ENCODE assay signal across 22 mouse cellular contexts in genomic region chr12:26774016-26774415, GRCm38 (mm10).
A peak's percentile ranks its signal among the peaks of the same experiment; 100 is the strongest.
DNase-seq lines count a peak whose midpoint lies in the region; ATAC-seq lines count a peak whose summit lies in the region.
"Had no signal": no experiment of that assay in that cellular context is flagged by ENCODE, and none has a peak within 500 bp of the region (broad histone marks: within the 10 kb centered on the region; RNA-seq: fewer than 3 reads in every experiment).

No protein-coding gene starts in this region.

- H3K4me3 ChIP-seq in heart, embryonic 11.5 days (ENCODE audit: low read depth, low read length): no peak overlapping the region
- H3K4me3 ChIP-seq in midbrain, embryonic 11.5 days (ENCODE audit: low read depth, low read length): no peak overlapping the region
- H3K4me3 ChIP-seq in midbrain, embryonic 14.5 days (replicated peaks; ENCODE audit: low read depth, low read length): no peak overlapping the region

- no peaks in the 10 kb centered on the region for H3K4me1 ChIP-seq in heart, embryonic 11.5 days (ENCODE audit: control insufficient read depth, insufficient read depth, low read length)
- H3K4me1 ChIP-seq in midbrain, embryonic 11.5 days (ENCODE audit: control insufficient read depth, insufficient read depth, low read length): no peaks in the 10 kb centered on the region
- peaks cover 6% of the 10 kb centered on the region for H3K4me1 ChIP-seq in midbrain, embryonic 14.5 days (ENCODE audit: control insufficient read depth, insufficient read depth, low read length)

- ATAC-seq in heart, embryonic 11.5 days (replicated peaks; ENCODE audit: insufficient number of reproducible peaks, low FRiP score, low TSS enrichment): no peak
- no peak for ATAC-seq in midbrain, embryonic 11.5 days (ENCODE audit: low FRiP score)
- no peak for ATAC-seq in midbrain, embryonic 14.5 days (ENCODE audit: low FRiP score, low TSS enrichment)
- ATAC-seq: activated CD4-positive, CD25-positive, alpha-beta regulatory T cell, adult 4 months; CD4-positive, CD25-positive, alpha-beta regulatory T cell, adult 4 months; Patski had no signal

- H3K9ac ChIP-seq in heart, embryonic 11.5 days (ENCODE audit: low read depth, low read length): no peak overlapping the region
- H3K9ac ChIP-seq in midbrain, embryonic 11.5 days (ENCODE audit: low read length): no peak overlapping the region
- H3K9ac ChIP-seq in midbrain, embryonic 14.5 days (replicated peaks; ENCODE audit: low read length): no peak overlapping the region

- no peak overlapping the region for H3K27ac ChIP-seq in heart, embryonic 11.5 days (ENCODE audit: low read depth, low read length)
- H3K27ac ChIP-seq in midbrain, embryonic 11.5 days (ENCODE audit: low read depth, low read length): no peak overlapping the region
- H3K27ac ChIP-seq in midbrain, embryonic 14.5 days (replicated peaks; ENCODE audit: low read depth, low read length): no peak overlapping the region

- H3K36me3 ChIP-seq in heart, embryonic 11.5 days (ENCODE audit: control insufficient read depth, insufficient read depth, low read length): no peaks in the 10 kb centered on the region
- no peaks in the 10 kb centered on the region for H3K36me3 ChIP-seq in midbrain, embryonic 11.5 days (ENCODE audit: control insufficient read depth, insufficient read depth, low read length)
- H3K36me3 ChIP-seq in midbrain, embryonic 14.5 days (ENCODE audit: control insufficient read depth, insufficient read depth, low read length): no peaks in the 10 kb centered on the region
- H3K36me3 ChIP-seq: G1E had no signal

- 74% methylated on average over 2 of the region's 2 CpGs for WGBS in heart, embryonic 11.5 days (ENCODE audit: insufficient replicate concordance)
- 96% methylated on average over 2 of the region's 2 CpGs for WGBS in midbrain, embryonic 11.5 days
- WGBS in midbrain, embryonic 14.5 days: 92% methylated on average over 2 of the region's 2 CpGs

- H3K4me2 ChIP-seq in heart, embryonic 11.5 days: no peak overlapping the region
- no peak overlapping the region for H3K4me2 ChIP-seq in midbrain, embryonic 11.5 days
- no peak overlapping the region for H3K4me2 ChIP-seq in midbrain, embryonic 14.5 days (ENCODE audit: low read length)

- peak; percentile 13 for DNase-seq in heart, adult 11 months
- DNase-seq in layer of hippocampus, adult 18-20 months (ENCODE audit: low spot score in 2 of 2): peak; percentile 7 to 54
- DNase-seq in layer of hippocampus, postnatal 10 days (ENCODE audit: low spot score in 2 of 2): no peak
- DNase-seq in layer of hippocampus, adult 9-11 months: peak; percentile 16
- no peak for DNase-seq in layer of hippocampus, adult 9-10 months (ENCODE audit: low spot score)
- peak; percentile 10 for DNase-seq in midbrain, embryonic 11.5 days (ENCODE audit: low spot score, missing footprints)
- DNase-seq in midbrain, embryonic 14.5 days: no peak
- DNase-seq: adrenal gland, adult 2 months; adrenal gland, adult 8-10 months; adrenal gland, postnatal 10 days; adrenal gland, postnatal 14 days; adrenal gland, postnatal 25 days; adrenal gland, postnatal 36 days; B cell, adult 2 months; cerebellum, adult 11 months; cerebellum, adult 11-12 months had no signal

- H3K9me3 ChIP-seq in heart, embryonic 11.5 days (replicated peaks; ENCODE audit: control insufficient read depth, low read length): no peaks in the 10 kb centered on the region
- H3K9me3 ChIP-seq in midbrain, embryonic 11.5 days (ENCODE audit: control insufficient read depth, low read length): no peaks in the 10 kb centered on the region
- no peaks in the 10 kb centered on the region; the same call in 1 of the 2 replicates for H3K9me3 ChIP-seq in midbrain, embryonic 14.5 days (ENCODE audit: control insufficient read depth, low read length)

- H3K27me3 ChIP-seq in heart, embryonic 11.5 days (ENCODE audit: control insufficient read depth, insufficient read depth, low read length): no peaks in the 10 kb centered on the region
- no peaks in the 10 kb centered on the region for H3K27me3 ChIP-seq in midbrain, embryonic 11.5 days (ENCODE audit: control insufficient read depth, insufficient read depth, low read length)
- no peaks in the 10 kb centered on the region for H3K27me3 ChIP-seq in midbrain, embryonic 14.5 days (ENCODE audit: control insufficient read depth, insufficient read depth, low read length)
- H3K27me3 ChIP-seq: CH12.LX, Patski had no signal

Comparison
In these comparisons a context has a peak if more than half of its experiments do, and no peak if none do; other contexts are left out.
1. DNase-seq: peak in heart, adult 11 months (single experiment), layer of hippocampus, adult 18-20 months (2 of 2), layer of hippocampus, adult 9-11 months (single experiment) and midbrain, embryonic 11.5 days (single experiment); none in layer of hippocampus, postnatal 10 days (0 of 2), layer of hippocampus, adult 9-10 months (single experiment) and midbrain, embryonic 14.5 days (single experiment).